ENCODE assay signal across 21 mouse cellular contexts in the genomic region with DNA sequence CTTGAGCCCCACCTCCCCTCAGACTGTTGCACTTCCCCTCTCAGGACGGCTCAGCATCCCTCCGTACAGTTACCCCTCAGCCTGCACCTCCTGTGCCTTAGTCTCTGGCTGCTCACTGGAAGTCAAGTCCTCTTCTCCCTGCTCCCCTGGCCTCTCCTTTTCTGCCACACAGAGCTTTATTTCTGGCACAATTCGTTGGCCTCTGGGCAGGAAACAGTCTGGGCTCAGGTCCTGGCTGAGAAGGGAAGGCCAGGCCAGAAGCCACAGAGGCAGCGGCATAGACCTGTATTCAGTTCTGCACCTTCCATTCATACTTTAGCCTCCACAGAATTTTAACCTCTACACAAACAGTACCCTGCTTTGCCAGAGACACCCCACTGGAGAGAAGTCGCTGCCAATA. TPM values are rescaled to one million over a fixed set of nuclear protein-coding genes. Genes with fewer than 3 reads are reported as not detected.
DNase-seq lines count a peak whose midpoint lies in the region; TF ChIP-seq lines count a peak whose summit lies in the region.
"Had no signal": no experiment of that assay in that cellular context is flagged by ENCODE, and none has a peak within 500 bp of the region (broad histone marks: within the 10 kb centered on the region; RNA-seq: fewer than 3 reads in every experiment).

No protein-coding gene starts in this region.

- no peak for TF ChIP-seq EP300 in heart, adult 2 months (IDR thresholded peaks at IDR 0.05; ENCODE audit: insufficient read depth, low read depth, low read length)

- peak overlapping the region; percentile 55 for H3K27ac ChIP-seq in gastrocnemius, adult 2 months
- peak overlapping the region; percentile 31; the same call in 1 of the 2 replicates for H3K27ac ChIP-seq in heart, adult 2 months
- H3K27ac ChIP-seq: forebrain, embryonic 10.5 days; forebrain, embryonic 13.5 days; heart, embryonic 10.5 days; hindbrain, embryonic 10.5 days; hindbrain, embryonic 13.5 days; intestine, embryonic 15.5 days had no signal

- no peak for TF ChIP-seq CTCF in gastrocnemius, adult 2 months (IDR thresholded peaks at IDR 0.05)
- TF ChIP-seq CTCF in heart, adult 2 months (IDR thresholded peaks at IDR 0.05) = no peak

- no peaks in the 10 kb centered on the region for H3K36me3 ChIP-seq in heart, adult 2 months (ENCODE audit: control insufficient read depth, insufficient read depth, low read length)

- intact Hi-C loops in gastrocnemius, adult 2 months (cut with DNase I) = no loop called here
- intact Hi-C loops in heart, adult 2 months (cut with DNase I) = no loop called here

- no peak for TF ChIP-seq POLR2A in heart, adult 2 months (IDR thresholded peaks at IDR 0.05; ENCODE audit: insufficient read depth, low read depth, low read length)

- 56% methylated on average over 5 of the region's 5 CpGs for WGBS in heart, adult 2 months

- H3K4me3 ChIP-seq in gastrocnemius, adult 2 months = no peak overlapping the region
- H3K4me3 ChIP-seq in heart, adult 2 months = no peak overlapping the region
- H3K4me3 ChIP-seq: forebrain, embryonic 10.5 days; forebrain, embryonic 13.5 days; heart, embryonic 10.5 days; hindbrain, embryonic 10.5 days; hindbrain, embryonic 13.5 days; intestine, embryonic 15.5 days had no signal

- H3K79me2 ChIP-seq in heart, adult 2 months (replicated peaks; ENCODE audit: control insufficient read depth, insufficient read depth, low read length) = no peaks in the 10 kb centered on the region

- peak; percentile 35 to 43 for DNase-seq in cerebellum, adult 18-20 months
- no peak for DNase-seq in cerebellum, adult 11 months
- peak; percentile 67 for DNase-seq in gastrocnemius, adult 2 months
- DNase-seq in gastrocnemius, postnatal 10 days = no peak
- no peak for DNase-seq in heart, adult 2 months
- no peak for DNase-seq in heart, adult 8-10 months (ENCODE audit: low spot score)
- DNase-seq in adipocyte (ENCODE audit: low spot score) = peak; percentile 69
- DNase-seq: adrenal gland, postnatal 10 days; adrenal gland, postnatal 36 days; cerebellum, adult 9-11 months; gastrocnemius, postnatal 36 days; heart, adult 11 months; heart, postnatal 36 days; kidney, adult 11 months; kidney, adult 8-10 months had no signal

- H3K4me1 ChIP-seq in heart, adult 2 months (ENCODE audit: control insufficient read depth, insufficient read depth, low read length) = peaks cover 7% of the 10 kb centered on the region
- H3K4me1 ChIP-seq: hindbrain, embryonic 13.5 days had no signal

- no peak overlapping the region for H3K9ac ChIP-seq in heart, adult 2 months (ENCODE audit: low read depth, low read length)
- H3K9ac ChIP-seq: forebrain, embryonic 13.5 days; hindbrain, embryonic 13.5 days; intestine, embryonic 15.5 days had no signal

- H3K27me3 ChIP-seq in heart, adult 2 months (ENCODE audit: control insufficient read depth, insufficient read depth, low read length) = no peaks in the 10 kb centered on the region
- H3K27me3 ChIP-seq: forebrain, embryonic 13.5 days; hindbrain, embryonic 13.5 days; intestine, embryonic 15.5 days had no signal

RNA-seq across cellular contexts. Expression of a gene that starts 31.0 kb away (rescaled TPM):
- 10 to 100 TPM; 20.6 to 47.1 TPM for total RNA-seq in gastrocnemius, adult 2 months (2021)
- 100 to 1,000 TPM; 258 to 272 TPM for total RNA-seq in gastrocnemius, postnatal 10 days (2021)
- total RNA-seq in heart, adult 2 months (2021) = 10 to 100 TPM; 45.3 to 46.2 TPM
- 91.4 and 128 TPM in 2 replicates for polyA plus RNA-seq in heart, adult 2 months (2012; rRNA removed)
- total RNA-seq in heart, adult 8-10 months (2022) = 10 to 100 TPM; 32.9 to 57.7 (median 53.5) TPM

Comparison
In these comparisons a context has a peak if more than half of its experiments do, and no peak if none do; other contexts are left out.
1. DNase-seq: peak in cerebellum, adult 18-20 months (2 of 2), gastrocnemius, adult 2 months (single experiment) and adipocyte (single experiment); none in cerebellum, adult 11 months (single experiment), gastrocnemius, postnatal 10 days (single experiment), heart, adult 2 months (0 of 2) and heart, adult 8-10 months (single experiment).
2. RNA of a gene that starts 31.0 kb away (total RNA-seq): 258 to 272 TPM in gastrocnemius, postnatal 10 days; 32.9 to 57.7 TPM in heart, adult 8-10 months, 20.6 to 47.1 TPM in gastrocnemius, adult 2 months and 45.3 to 46.2 TPM in heart, adult 2 months; every median in the first group is over 4 times any median in the second.